Mouse (Mus musculus) limb, embryonic 14.5 days (tissue): ENCODE results near the gene Hcfc1r1. TPM values are rescaled to one million over a fixed set of nuclear protein-coding genes. Genes with fewer than 3 reads are reported as not detected.
A peak's percentile ranks its signal among the peaks of the same experiment; 100 is the strongest.

ENCODE experiments used
- ATAC-seq: fragments of 200-750 bp; cut with Nextera tagmentation; 2 replicates; pipeline ENCODE4 v1.8.0; 2017; ENCODE audit warnings: low read depth, moderate number of reproducible peaks, moderate TSS enrichment; ENCODE audit not compliant: low FRiP score
- DNase-seq: peaks from one replicate; pipeline ENCODE4 v3.0.0-alpha.2; 2015; ENCODE audit warnings: low spot score
- H3K27ac ChIP-seq: fragments of 300-500 bp; sonication (generic); replicated peaks from 2 replicates; pipeline ENCODE4 v1.5.1; 2014; ENCODE audit warnings: low read depth, mild to moderate bottlenecking, low read length, moderate library complexity, mixed read lengths
- H3K27me3 ChIP-seq: fragments of 300-500 bp; sonication (generic); 2 replicates; pipeline ENCODE4 v1.6.1; 2014; ENCODE audit warnings: low read length, mixed read lengths; ENCODE audit not compliant: control insufficient read depth, insufficient read depth
- H3K36me3 ChIP-seq: fragments of 300-500 bp; sonication (generic); 2 replicates; pipeline ENCODE4 v1.6.1; 2014; ENCODE audit warnings: mild to moderate bottlenecking, low read length, moderate library complexity, mixed read lengths; ENCODE audit not compliant: control insufficient read depth, insufficient read depth
- H3K4me1 ChIP-seq: fragments of 300-500 bp; sonication (generic); 2 replicates; pipeline ENCODE4 v1.6.1; 2014; ENCODE audit warnings: antibody characterized with exemption, low read length, mixed read lengths; ENCODE audit not compliant: control insufficient read depth, insufficient read depth
- H3K4me2 ChIP-seq: fragments of 300-500 bp; sonication (generic); replicated peaks from 2 replicates; pipeline ENCODE4 v1.6.1; 2014; ENCODE audit warnings: low read depth, mild to moderate bottlenecking, low read length, moderate library complexity; ENCODE audit not compliant: severe bottlenecking
- H3K4me3 ChIP-seq: fragments of 300-500 bp; sonication (generic); replicated peaks from 2 replicates; pipeline ENCODE4 v1.5.1; 2014; ENCODE audit warnings: low read length
- H3K9ac ChIP-seq: fragments of 300-500 bp; sonication (generic); 2 replicates; pipeline ENCODE4 v1.6.1; 2014; ENCODE audit warnings: mild to moderate bottlenecking, low read depth, low read length, moderate library complexity; ENCODE audit not compliant: severe bottlenecking
- H3K9me3 ChIP-seq: fragments of 300-500 bp; sonication (generic); 2 replicates; pipeline ENCODE4 v1.6.1; 2016; ENCODE audit warnings: low read length; ENCODE audit not compliant: control insufficient read depth
- POLR2A ChIP-seq: fragments of 200-500 bp; IDR thresholded peaks from 2 replicates; pipeline ENCODE4 v1.8.0; 2012; ENCODE audit warnings: inconsistent platforms, mild to moderate bottlenecking, moderate library complexity, borderline replicate concordance; ENCODE audit not compliant: insufficient read depth, insufficient read length; ENCODE audit errors: extremely low read depth
- WGBS: fragments of 180-500 bp; shearing (Covaris S2); extraction: QIAGEN DNeasy Blood & Tissue Kit; methylation state at CpG from one replicate; pipeline ENCODE4 v1.1.7; 2014; 5-methylcytosine and 5-hydroxymethylcytosine counted together
- polyA plus RNA-seq, 2 experiments: library from polyadenylated mRNA; depleted of rRNA in 1 of 2; stranded (reverse) in 1 of 2; unstranded in 1 of 2; fragments of >200 nt; fragmentation: Nextera tagmentation in 1 of 2; extraction: Ambion mirVana in 1 of 2; gene quantifications; 2 replicates each; pipeline versions ENCODE4 v1.2.1 to v1.2.3; 2012 to 2014

Gene Hcfc1r1
- polyA plus RNA-seq, 2 experiments = 63.4 to 85.3 TPM

DNA sequence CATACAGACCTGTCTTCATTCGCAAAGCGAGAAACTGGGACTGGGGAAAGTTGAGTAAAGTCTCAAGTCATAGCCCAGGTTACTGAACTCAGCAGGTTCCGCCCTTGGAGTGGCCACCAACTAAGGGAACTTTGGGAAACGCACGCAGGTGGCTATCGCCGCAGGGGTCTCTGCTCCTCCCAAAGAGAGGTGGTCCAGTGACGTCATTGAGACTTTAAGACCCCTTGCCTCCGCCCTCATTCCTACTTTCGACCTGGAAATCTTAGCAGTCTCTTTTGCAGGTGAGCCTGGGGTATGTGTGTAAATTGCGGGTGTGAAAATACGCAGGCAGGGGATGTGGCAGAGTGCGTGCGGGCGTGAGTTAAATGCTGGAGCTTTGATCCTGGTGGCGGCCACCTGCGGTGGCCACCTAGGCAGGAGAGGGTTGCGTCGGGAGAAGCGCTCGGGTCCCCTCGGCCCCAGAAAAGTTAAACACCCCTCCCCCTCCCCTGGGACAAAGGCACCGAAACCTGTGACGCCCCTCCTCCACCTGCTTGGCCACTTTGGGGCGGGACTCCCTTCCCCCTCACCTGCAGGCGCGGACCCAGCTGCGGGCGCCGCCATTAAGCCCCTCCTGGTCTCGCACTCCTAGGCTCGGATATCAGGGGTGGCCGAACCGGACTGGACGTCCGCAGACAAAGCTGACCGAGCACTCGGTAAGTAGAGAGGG is 5.9 kb downstream of the Hcfc1r1 start, which contains the start of gene Cldn6:
Cldn6 (plus strand) TSS at position 123 of the 709 bp plus-strand sequence.
- H3K9ac ChIP-seq = no peak within 1 kb of the TSS
- 3% methylated on average over 37 of the region's 38 CpGs for WGBS
- H3K4me1 ChIP-seq = peaks cover 53% of the 10 kb centered on the region
- TF ChIP-seq POLR2A = no peak
- no peaks in the 10 kb centered on the region for H3K36me3 ChIP-seq
- peak within 1 kb of the TSS; percentile 29 for H3K4me3 ChIP-seq
- DNase-seq = no peak
- no peak for ATAC-seq
- no peak within 1 kb of the TSS for H3K27ac ChIP-seq
- no peaks in the 10 kb centered on the region for H3K9me3 ChIP-seq
- peaks cover 52% of the 10 kb centered on the region for H3K27me3 ChIP-seq
- peak within 1 kb of the TSS; percentile 45 for H3K4me2 ChIP-seq

DNA sequence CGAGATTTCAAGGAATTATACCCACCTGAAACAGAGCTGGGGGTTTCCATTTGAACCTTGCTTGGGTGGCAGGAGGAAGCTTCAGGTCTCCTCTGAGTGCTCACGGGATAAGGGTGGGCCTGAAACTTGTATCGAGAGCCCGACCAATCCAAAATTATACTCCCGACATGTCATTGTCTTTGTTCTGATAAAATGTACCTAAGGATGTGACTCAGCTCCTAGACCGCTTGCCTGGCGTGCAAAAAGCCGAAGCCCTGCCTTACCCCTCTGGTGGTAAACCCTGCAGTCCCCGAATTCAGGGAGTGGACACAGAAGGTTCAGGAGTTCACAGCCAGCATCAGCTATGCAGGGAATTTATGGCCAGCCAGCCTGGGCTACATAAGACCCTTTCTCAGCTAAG is 6.9 kb downstream of the Hcfc1r1 start:
- 67% methylated on average over 9 of the region's 9 CpGs for WGBS
- Histone ChIP-seq H3K9ac (no peak overlapping the region), H3K4me3 (peak overlapping the region; percentile 29), H3K9me3 (no peaks in the 10 kb centered on the region), H3K4me2 (0 out of 2 replicates have a peak overlapping the region, but pooled peaks have one; percentile 45), H3K4me1 (peaks cover 46% of the 10 kb centered on the region), H3K27me3 (peaks cover 52% of the 10 kb centered on the region), H3K36me3 (no peaks in the 10 kb centered on the region), H3K27ac (no peak overlapping the region)
- ATAC-seq (no peak), DNase-seq (no peak)
- no peak for TF ChIP-seq POLR2A

DNA sequence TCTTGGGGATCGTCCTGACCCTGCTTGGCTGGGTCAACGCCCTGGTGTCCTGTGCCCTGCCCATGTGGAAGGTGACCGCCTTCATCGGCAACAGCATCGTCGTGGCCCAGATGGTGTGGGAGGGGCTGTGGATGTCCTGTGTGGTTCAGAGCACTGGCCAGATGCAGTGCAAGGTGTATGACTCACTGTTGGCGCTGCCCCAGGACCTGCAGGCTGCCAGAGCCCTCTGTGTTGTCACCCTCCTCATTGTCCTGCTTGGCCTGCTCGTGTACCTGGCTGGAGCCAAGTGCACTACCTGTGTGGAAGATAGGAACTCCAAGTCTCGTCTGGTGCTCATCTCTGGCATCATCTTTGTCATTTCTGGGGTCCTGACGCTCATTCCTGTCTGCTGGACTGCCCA is 7.7 kb downstream of the Hcfc1r1 start:
- H3K9ac ChIP-seq = no peak overlapping the region
- WGBS = 64% methylated on average over 10 of the region's 10 CpGs
- peaks cover 39% of the 10 kb centered on the region for H3K4me1 ChIP-seq
- DNase-seq (no peak), ATAC-seq (no peak)
- TF ChIP-seq POLR2A = no peak
- no peaks in the 10 kb centered on the region for H3K36me3 ChIP-seq
- H3K9me3 ChIP-seq = no peaks in the 10 kb centered on the region
- no peak overlapping the region for H3K4me2 ChIP-seq
- peaks cover 50% of the 10 kb centered on the region for H3K27me3 ChIP-seq
- H3K4me3 ChIP-seq = no peak overlapping the region
- no peak overlapping the region for H3K27ac ChIP-seq

DNA sequence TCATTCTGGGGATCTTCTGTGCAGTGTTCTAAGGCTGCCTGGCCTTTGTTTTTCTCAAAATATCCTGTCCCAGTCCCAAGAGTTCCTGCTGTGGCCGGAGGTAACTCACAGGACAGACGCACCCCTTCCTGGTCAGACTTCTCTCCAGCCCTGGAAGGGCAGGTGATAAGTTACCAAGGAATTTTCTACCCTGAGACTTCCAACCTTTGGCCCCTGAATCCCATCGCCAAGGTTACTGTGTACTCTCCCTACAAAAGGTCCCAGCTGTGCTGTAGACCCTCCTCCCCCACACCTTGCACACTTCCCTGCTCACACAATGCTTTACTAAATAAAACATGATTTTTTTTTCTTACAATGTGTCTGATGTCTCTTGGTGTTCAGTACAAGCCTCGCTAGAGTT is 8.7 kb downstream of the Hcfc1r1 start:
- H3K4me3 ChIP-seq = no peak overlapping the region
- 62% methylated on average over 4 of the region's 4 CpGs for WGBS

DNA sequence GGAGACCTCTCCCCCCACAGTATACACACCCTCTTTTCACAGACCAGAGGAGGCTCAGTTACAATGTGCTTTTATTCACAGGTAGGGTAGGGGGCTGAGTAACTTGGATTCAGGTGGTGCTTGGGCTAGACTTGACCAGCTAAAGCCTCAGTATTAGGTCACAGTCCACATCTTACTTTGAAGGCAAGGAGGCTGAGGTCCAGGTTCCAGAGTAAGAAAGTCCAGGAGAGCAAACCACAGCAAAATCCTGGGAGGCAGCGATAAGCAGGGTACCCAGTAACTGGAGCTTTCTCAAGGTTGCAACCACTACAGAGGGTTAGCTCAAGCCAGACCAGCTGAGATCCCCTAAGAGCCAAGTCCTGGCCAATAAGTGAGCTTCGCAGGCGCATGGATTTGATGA is 9.1 kb downstream of the Hcfc1r1 start:
- Histone ChIP-seq H3K9me3 (no peaks in the 10 kb centered on the region), H3K4me3 (no peak overlapping the region; the same call in 1 of the 2 replicates), H3K4me2 (peak overlapping the region; percentile 34), H3K9ac (no peak overlapping the region), H3K36me3 (no peaks in the 10 kb centered on the region), H3K27me3 (peaks cover 44% of the 10 kb centered on the region), H3K27ac (no peak overlapping the region), H3K4me1 (peaks cover 31% of the 10 kb centered on the region)
- no peak for TF ChIP-seq POLR2A
- DNase-seq (no peak), ATAC-seq (no peak)
- 62% methylated on average over 3 of the region's 3 CpGs for WGBS

More for the DNA sequence above, 8.7 kb downstream of the Hcfc1r1 start:
- ATAC-seq (no peak), DNase-seq (no peak)
- H3K36me3 ChIP-seq = no peaks in the 10 kb centered on the region
- H3K4me1 ChIP-seq = peaks cover 33% of the 10 kb centered on the region
- H3K9ac ChIP-seq = no peak overlapping the region
- H3K9me3 ChIP-seq = no peaks in the 10 kb centered on the region
- TF ChIP-seq POLR2A = no peak
- peaks cover 44% of the 10 kb centered on the region for H3K27me3 ChIP-seq
- no peak overlapping the region for H3K4me2 ChIP-seq
- H3K27ac ChIP-seq = no peak overlapping the region
